Mouse (Mus musculus): ENCODE measurements around the gene Ostm1. TPM values are rescaled to one million over a fixed set of nuclear protein-coding genes. Genes with fewer than 3 reads are reported as not detected.
A peak's percentile ranks its signal among the peaks of the same experiment; 100 is the strongest.

Gene Ostm1
- polyA plus RNA-seq, 1 experiment from 2014 or later, result 17.0 TPM

DNA sequence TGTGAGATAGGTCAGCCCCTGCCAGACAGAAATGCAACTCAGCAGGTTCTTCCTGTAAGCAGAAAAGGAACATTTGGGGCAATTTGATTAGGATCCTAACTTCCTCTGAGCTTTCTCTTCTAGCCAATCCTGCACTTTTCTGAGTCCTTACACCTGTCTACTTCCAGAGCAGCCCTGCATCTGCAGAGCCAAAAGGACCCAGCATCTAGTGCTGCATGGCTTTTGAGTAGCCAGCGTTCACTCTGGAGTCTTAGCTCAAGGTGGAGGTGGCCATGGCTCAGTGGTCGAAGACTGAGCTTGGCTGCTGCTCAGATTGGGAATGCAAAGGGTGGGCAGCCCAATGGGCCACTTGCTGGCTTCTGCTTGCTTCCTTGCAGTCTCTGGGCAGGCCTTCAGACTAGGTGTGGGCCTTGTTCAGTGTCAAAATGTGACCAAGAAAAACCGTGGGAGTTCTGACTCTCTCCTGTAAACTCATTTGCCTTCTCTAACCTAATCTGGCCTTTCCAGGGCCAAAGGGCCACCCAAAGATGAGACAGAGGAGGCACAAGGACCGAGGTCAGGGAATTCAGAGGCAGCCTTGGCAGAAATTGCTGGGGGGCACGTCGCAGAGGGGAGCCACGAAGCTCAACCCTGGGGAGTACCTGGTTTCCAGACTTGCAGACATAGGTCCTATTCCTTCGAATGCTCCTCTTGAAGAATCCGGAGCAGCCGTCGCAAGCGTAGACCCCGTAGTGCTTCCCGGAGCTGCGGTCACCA, 5.9 kb upstream of the Ostm1 start:
- H3K36me3 ChIP-seq, result no peaks in the 10 kb centered on the region
- peaks cover 21% of the 10 kb centered on the region for H3K4me1 ChIP-seq (replicated peaks)
- H3K9ac ChIP-seq, result no peak overlapping the region
- H3K4me3 ChIP-seq, result no peak overlapping the region
- no peaks in the 10 kb centered on the region for H3K9me3 ChIP-seq (replicated peaks)
- H3K27ac ChIP-seq, result no peak overlapping the region
- ATAC-seq (replicated peaks; ENCODE audit: insufficient number of reproducible peaks, insufficient read depth, low FRiP score, low read depth), result no peak
- 3% methylated on average over 15 of the region's 15 CpGs for WGBS
- H3K4me2 ChIP-seq, result no peak overlapping the region
- H3K27me3 ChIP-seq, result peaks cover 99% of the 10 kb centered on the region

DNA sequence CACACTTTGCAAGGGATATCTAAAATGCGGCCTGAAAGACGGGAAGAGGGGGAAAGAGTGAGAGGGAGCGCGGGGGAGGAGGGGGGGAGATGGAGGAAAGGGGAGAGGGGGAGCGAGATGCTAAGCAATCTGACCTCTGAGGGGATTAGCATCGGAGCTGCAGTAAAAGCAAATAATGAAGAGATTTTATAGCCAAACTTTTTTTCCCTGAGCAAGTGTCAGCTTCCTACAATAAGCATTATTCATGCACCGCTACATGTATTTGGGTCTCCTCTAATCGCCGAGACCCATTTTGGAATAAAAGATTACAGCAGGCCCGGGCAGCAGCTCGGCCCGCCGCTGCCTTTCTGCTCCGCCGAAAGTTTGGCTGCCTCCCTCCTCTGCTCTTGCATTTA, 5.3 kb upstream of the Ostm1 start:
- H3K27ac ChIP-seq, result no peak overlapping the region
- H3K9ac ChIP-seq, result no peak overlapping the region
- no peaks in the 10 kb centered on the region for H3K9me3 ChIP-seq (replicated peaks)
- peaks cover 99% of the 10 kb centered on the region for H3K27me3 ChIP-seq
- H3K4me2 ChIP-seq, result no peak overlapping the region
- 2% methylated on average over 15 of the region's 15 CpGs for WGBS
- H3K4me3 ChIP-seq, result no peak overlapping the region
- no peak for ATAC-seq (replicated peaks; ENCODE audit: insufficient number of reproducible peaks, insufficient read depth, low FRiP score, low read depth)
- no peaks in the 10 kb centered on the region for H3K36me3 ChIP-seq
- H3K4me1 ChIP-seq (replicated peaks), result peaks cover 23% of the 10 kb centered on the region

DNA sequence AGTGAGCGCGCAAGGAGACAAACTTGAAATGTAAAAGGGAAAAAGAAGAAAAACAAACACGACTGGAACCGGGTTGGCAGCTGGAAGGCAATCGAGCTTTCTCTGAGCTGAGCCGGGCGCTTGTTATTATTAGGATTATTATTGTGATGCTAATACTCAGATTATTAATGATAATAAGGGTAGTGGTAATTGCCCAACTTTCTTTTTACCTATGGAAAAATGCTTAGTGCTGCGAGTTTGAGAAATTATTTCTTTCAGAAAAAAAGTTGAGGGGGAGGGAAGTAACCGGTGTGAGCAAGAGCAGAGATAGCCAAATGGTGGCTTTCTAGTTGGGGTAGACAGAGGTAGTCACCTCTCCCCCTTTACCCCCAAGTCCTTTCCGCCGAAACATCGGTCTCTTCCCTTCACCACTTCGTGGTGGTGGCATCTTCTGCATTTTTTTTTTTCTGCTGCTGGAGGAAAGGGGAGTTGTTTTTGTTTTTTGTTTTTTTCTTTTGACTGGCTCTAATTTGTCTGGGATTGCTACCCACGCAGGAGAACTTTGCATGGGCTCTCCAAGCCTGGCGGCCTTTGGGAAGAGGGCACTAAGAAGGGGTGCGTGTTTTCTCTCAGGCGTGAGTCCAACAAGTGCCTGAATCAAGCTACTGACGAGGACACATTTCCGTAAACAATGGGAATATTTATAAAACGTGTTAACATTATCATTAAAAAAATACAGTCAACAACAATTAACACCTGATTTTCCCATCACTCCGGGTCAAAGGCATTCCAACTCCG, 4.7 kb upstream of the Ostm1 start:
- WGBS, result 2% methylated on average over 22 of the region's 22 CpGs
- Histone ChIP-seq H3K36me3 (no peaks in the 10 kb centered on the region), H3K4me2 (peak overlapping the region; percentile 48; the same call in 1 of the 2 replicates)

DNA sequence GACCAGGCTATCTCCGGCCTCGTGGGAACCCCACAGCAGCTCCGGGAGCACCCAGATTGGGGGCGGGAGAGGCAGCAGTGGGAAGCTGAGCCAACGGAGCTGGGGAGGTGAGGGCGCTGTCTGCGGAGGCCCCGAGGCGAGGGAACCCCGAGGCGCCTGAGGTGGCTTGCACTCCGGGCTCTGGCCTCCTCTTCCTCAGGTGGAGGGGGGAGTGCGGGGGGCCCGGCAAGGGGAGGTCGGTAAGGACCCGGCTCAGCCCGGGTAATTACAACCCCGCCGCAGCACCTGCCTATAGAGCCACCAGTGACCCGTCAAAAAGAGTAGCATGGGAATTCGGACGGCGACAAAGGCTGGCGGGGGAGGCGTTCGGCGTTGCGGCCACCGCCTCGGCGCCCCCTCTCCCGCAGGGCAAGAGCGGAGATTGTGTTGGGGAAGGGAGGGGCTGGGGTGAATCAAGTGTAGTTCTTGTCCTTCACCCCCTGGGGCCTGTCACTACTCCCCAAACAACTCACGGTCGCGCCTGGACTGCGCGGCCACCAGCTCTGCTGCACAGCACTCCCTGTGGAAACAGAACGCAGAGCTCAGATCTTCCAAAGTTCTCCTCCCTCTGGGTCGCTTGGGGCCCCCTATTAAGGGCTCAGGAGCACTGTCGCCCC, 4.0 kb upstream of the Ostm1 start:
- H3K9me3 ChIP-seq (replicated peaks), result no peaks in the 10 kb centered on the region
- ATAC-seq (replicated peaks; ENCODE audit: insufficient number of reproducible peaks, insufficient read depth, low FRiP score, low read depth), result no peak
- WGBS, result under 1% methylated on average over 41 of the region's 41 CpGs
- H3K4me2 ChIP-seq, result peak overlapping the region; percentile 48
- no peak overlapping the region for H3K27ac ChIP-seq
- peak overlapping the region; percentile 27 for H3K4me3 ChIP-seq
- peaks cover 99% of the 10 kb centered on the region for H3K27me3 ChIP-seq
- no peak overlapping the region for H3K9ac ChIP-seq
- peaks cover 36% of the 10 kb centered on the region for H3K4me1 ChIP-seq (replicated peaks)
- H3K36me3 ChIP-seq, result no peaks in the 10 kb centered on the region

More for the DNA sequence above, 4.7 kb upstream of the Ostm1 start:
- Histone ChIP-seq H3K4me3 (peak overlapping the region; percentile 27), H3K9me3 (replicated peaks) (no peaks in the 10 kb centered on the region), H3K27me3 (peaks cover 99% of the 10 kb centered on the region), H3K4me1 (replicated peaks) (peaks cover 29% of the 10 kb centered on the region), H3K27ac (no peak overlapping the region), H3K9ac (no peak overlapping the region)
- ATAC-seq (replicated peaks; ENCODE audit: insufficient number of reproducible peaks, insufficient read depth, low FRiP score, low read depth), result no peak

DNA sequence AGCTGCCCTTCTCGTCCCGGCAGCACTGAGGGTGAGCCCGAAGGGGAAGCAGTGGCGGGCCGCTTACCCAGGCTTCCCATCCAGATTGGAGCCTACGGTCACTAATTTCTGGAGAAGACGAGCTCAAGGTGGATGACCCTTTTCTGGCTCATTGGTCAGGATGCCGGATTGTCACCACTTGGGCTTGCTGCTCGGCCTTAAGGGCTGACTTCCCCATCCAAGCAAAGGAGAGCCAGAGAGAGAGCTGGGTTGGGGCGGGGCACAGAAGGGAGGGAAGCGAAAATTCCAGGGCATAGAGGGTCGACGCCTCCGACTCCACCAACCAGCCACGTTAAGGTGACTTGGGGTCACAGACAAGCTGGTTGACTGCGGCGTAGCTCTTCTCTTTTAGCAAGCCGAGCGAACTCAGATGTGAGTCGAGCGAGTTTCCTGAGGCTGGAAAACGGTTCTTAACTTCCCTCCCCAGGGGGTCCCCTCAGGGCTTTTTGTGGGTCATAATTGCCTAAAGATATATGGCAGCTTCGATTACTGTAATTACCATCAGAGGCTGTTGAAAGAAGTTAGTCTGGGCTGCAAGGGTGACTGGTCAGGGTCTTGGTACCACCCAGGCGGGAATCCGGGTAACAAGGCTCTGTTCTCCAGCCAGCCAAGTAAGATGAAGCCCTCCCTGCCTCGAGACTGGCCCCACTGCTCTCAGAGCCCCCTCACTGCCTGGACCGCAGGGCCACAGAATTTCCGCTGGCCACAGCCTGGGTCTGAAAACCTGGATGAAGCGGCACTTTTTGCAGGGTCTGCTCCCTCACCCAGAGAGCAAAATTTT, 3.3 kb upstream of the Ostm1 start:
- 3% methylated on average over 29 of the region's 29 CpGs for WGBS
- no peak overlapping the region for H3K27ac ChIP-seq
- peaks cover 38% of the 10 kb centered on the region for H3K4me1 ChIP-seq (replicated peaks)
- peak overlapping the region; percentile 48 for H3K4me2 ChIP-seq
- H3K9ac ChIP-seq, result no peak overlapping the region
- ATAC-seq (replicated peaks; ENCODE audit: insufficient number of reproducible peaks, insufficient read depth, low FRiP score, low read depth), result no peak
- no peaks in the 10 kb centered on the region for H3K9me3 ChIP-seq (replicated peaks)
- H3K27me3 ChIP-seq, result peaks cover 99% of the 10 kb centered on the region
- peak overlapping the region; percentile 27 for H3K4me3 ChIP-seq
- H3K36me3 ChIP-seq, result no peaks in the 10 kb centered on the region

DNA sequence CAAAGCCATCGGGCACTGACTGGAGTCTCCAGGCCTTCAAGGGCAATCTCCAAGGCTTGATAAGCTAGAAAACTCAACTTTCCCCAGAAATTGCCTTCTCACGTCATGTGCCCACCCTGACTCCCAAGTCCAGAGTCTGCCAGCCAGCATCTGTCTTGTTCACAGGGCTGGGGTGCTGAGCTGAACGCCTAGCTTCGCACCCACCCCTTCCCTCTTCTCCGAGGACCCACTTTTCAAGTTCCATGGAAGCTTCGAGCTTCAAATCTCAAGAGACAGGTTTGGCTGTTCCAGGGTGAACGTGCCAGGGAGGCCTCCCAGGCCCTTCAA, 2.7 kb upstream of the Ostm1 start:
- Histone ChIP-seq H3K9ac (no peak overlapping the region), H3K27ac (no peak overlapping the region), H3K4me3 (no peak overlapping the region), H3K36me3 (no peaks in the 10 kb centered on the region), H3K4me1 (replicated peaks) (peaks cover 38% of the 10 kb centered on the region), H3K4me2 (no peak overlapping the region), H3K9me3 (replicated peaks) (no peaks in the 10 kb centered on the region), H3K27me3 (peaks cover 99% of the 10 kb centered on the region)
- no peak for ATAC-seq (replicated peaks; ENCODE audit: insufficient number of reproducible peaks, insufficient read depth, low FRiP score, low read depth)
- WGBS, result 12% methylated on average over 7 of the region's 7 CpGs

DNA sequence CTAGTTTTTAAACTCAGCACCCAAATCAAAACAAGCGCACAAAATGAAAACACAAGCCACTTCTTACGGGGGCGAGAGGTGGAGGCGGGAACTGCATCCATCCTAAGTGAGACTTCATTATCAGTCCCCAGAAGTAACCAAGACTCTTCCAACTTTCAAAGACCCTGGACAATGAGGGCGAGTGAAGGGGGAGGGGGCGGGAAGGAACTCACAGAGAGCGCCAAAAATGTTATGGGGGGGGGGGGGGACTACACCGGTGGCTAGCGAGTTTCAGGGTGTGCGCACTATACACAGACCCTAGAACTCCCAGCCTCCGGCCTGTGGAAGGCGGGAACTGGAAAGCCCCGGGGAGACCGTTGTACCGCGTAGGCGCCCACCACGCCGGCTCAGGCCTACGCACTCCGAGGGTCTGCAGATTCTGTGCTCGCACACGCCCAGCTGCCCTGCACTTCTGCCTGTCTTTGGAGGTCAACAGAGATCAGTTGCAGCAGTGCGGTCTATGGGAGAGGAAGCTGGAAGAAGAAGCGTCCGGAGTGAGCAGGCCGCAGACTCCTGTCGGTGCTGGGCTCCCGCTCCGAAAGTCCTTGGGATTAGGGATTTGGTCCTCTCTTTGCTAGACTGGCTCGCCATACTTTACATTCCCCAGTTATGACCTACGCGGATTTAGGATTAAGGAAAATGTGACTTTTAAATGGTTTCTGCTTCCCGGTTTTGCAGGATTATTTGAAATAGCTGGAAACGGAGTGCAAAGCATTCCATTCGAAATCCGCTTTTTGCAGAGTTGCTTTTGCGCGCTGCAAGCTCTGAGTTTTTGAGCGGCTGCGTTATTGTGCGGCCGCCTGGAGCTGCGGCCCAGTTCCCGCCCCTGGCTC, 1.7 kb upstream of the Ostm1 start:
- H3K9ac ChIP-seq, result no peak overlapping the region
- H3K27me3 ChIP-seq, result peaks cover 99% of the 10 kb centered on the region
- no peak overlapping the region for H3K27ac ChIP-seq
- no peaks in the 10 kb centered on the region for H3K9me3 ChIP-seq (replicated peaks)
- ATAC-seq (replicated peaks; ENCODE audit: insufficient number of reproducible peaks, insufficient read depth, low FRiP score, low read depth), result no peak
- H3K4me3 ChIP-seq, result peak overlapping the region; percentile 36; the same call in 1 of the 2 replicates
- WGBS, result 1% methylated on average over 44 of the region's 45 CpGs
- no peaks in the 10 kb centered on the region for H3K36me3 ChIP-seq
- H3K4me2 ChIP-seq, result peak overlapping the region; percentile 54; the same call in 1 of the 2 replicates
- H3K4me1 ChIP-seq (replicated peaks), result peaks cover 38% of the 10 kb centered on the region

DNA sequence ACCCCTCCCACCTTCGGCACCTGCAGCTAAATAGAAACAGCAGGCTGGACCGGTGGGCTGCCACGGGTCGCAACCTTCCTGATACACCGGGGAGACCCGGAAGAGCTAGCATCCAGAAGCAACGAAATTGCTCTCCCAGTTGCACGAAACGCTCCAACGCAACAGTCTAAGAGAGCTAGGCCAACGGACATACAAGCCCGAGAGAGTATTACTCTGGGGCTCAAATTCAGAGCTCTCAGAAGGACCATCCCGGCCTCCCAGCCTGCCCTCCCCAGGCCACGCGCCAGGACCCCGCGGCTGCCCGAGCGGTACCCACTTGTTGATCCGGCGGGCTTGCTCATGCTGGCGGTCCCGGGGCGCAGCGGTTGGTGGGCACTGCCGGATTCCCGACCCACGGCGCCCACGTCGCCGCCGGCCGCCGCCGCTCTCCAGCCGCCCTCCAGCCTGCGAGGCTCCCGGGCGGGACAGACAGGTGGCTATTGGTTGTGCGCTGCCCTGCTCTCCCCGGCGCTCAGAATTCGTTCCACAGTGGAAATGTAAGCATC, 984 bp upstream of the Ostm1 start:
- peak overlapping the region; percentile 54 for H3K4me2 ChIP-seq
- peaks cover 99% of the 10 kb centered on the region for H3K27me3 ChIP-seq
- no peak for ATAC-seq (replicated peaks; ENCODE audit: insufficient number of reproducible peaks, insufficient read depth, low FRiP score, low read depth)
- 1% methylated on average over 44 of the region's 44 CpGs for WGBS
- no peaks in the 10 kb centered on the region for H3K9me3 ChIP-seq (replicated peaks)
- H3K36me3 ChIP-seq, result no peaks in the 10 kb centered on the region
- H3K27ac ChIP-seq, result no peak overlapping the region
- H3K9ac ChIP-seq, result no peak overlapping the region
- H3K4me1 ChIP-seq (replicated peaks), result peaks cover 38% of the 10 kb centered on the region
- peak overlapping the region; percentile 36 for H3K4me3 ChIP-seq

DNA sequence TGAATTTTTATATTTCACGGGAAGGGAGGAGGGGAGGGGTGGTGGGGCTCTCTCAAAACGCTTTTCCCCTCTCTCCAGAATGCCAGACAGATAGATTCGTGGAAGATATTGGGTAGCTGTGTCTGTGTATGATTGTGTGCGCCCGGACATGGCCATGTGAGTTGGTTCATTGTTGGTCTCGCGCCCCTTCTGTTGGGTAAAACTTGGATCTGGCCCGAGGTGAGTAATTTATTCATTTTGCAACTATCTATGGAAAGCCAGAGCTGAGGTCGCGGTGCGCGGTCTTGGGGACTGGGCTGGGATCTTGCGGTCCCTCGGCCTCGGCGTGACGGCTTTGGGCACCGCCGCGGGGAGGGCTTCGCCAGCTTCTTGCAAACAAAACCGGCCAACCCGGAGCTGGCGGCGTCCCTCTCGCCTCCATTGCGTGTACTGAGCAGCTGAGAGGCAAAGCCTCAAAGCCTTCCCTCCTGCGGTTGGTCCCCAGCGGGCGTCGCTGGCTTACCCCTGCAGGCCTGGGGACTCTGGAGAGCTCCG, 347 bp downstream of the Ostm1 start:
- Histone ChIP-seq H3K4me2 (peak overlapping the region; percentile 54), H3K27me3 (peaks cover 98% of the 10 kb centered on the region), H3K9me3 (replicated peaks) (no peaks in the 10 kb centered on the region), H3K4me1 (replicated peaks) (peaks cover 38% of the 10 kb centered on the region), H3K36me3 (no peaks in the 10 kb centered on the region), H3K27ac (no peak overlapping the region), H3K4me3 (peak overlapping the region; percentile 36), H3K9ac (no peak overlapping the region)
- under 1% methylated on average over 32 of the region's 32 CpGs for WGBS
- no peak for ATAC-seq (replicated peaks; ENCODE audit: insufficient number of reproducible peaks, insufficient read depth, low FRiP score, low read depth)

DNA sequence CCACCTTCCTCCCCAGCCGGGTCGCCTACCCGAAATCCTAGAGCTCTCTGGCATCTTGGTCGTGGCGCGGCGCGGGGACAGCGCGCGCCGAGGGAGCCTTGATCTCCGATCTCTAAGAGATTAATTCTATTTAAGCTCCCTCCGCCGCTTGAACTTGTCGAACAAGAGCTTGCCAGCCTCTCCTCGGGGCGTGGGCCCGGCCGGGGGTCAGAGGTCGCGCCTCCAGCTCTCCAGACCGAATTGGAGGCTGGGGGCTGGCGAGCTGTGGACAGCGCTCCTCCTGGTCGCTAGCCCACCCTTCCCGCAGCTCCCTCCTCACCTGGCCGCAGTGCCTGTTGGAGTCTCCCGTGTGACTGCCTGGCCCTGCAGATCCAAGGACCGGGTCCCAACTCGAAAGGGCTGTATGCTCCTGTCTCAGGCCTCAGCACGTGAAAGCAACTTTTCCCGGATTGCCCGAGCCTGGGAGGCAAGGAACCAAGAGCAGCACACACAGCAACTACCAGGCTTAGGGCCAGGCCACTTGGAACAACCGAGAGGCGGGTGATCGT, 888 bp downstream of the Ostm1 start:
- H3K27me3 ChIP-seq, result peaks cover 98% of the 10 kb centered on the region
- no peak overlapping the region for H3K27ac ChIP-seq
- H3K9ac ChIP-seq, result no peak overlapping the region
- H3K9me3 ChIP-seq (replicated peaks), result no peaks in the 10 kb centered on the region
- no peaks in the 10 kb centered on the region for H3K36me3 ChIP-seq
- ATAC-seq (replicated peaks; ENCODE audit: insufficient number of reproducible peaks, insufficient read depth, low FRiP score, low read depth), result no peak
- peaks cover 35% of the 10 kb centered on the region for H3K4me1 ChIP-seq (replicated peaks)
- peak overlapping the region; percentile 36 for H3K4me3 ChIP-seq
- 1% methylated on average over 37 of the region's 37 CpGs for WGBS
- peak overlapping the region; percentile 54 for H3K4me2 ChIP-seq

All from heart, embryonic 15.5 days (tissue).